Mouse (Mus musculus): ENCODE measurements around the gene Tada2b.
A peak's percentile ranks its signal among the peaks of the same experiment; 100 is the strongest.

The Tada2b gene

GRCm38 (mm10) chr5:36484171-36484990 is at the start of gene Tada2b, which contains the start of gene Ccdc96:
Tada2b (minus strand) TSS chr5:36484285.
Ccdc96 (plus strand) TSS chr5:36484588.
- DNase-seq (ENCODE audit: extremely low read depth, low read depth, low spot score) = peak; percentile 72

GRCm38 (mm10) chr5:36530129-36530751 is 46.2 kb upstream of the Tada2b start:
- peak; percentile 39 for DNase-seq (ENCODE audit: extremely low read depth, low read depth, low spot score)

DNA sequence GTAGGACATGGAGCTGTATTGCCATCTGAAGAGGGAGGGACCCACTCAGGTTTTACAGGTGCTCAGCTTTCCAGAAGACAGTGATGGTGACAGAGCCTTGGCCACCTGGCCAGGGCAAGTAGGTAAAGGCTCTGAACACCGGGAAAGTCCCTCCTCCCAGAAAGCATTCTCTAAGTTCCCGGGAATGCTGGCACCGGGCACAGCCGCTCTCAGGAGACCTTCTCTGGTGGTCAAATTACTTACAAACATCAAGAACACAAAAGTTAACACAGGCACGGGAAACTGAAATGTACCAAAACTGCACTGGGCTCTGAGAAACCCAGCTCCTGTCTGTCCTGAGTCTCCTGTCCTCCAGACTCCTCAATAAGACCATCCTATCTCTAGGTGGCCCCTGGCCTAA is 45.6 kb upstream of the Tada2b start:
- no peak for DNase-seq (ENCODE audit: extremely low read depth, low read depth, low spot score)

GRCm38 (mm10) chr5:36526921-36527320 is 42.8 kb upstream of the Tada2b start:
- DNase-seq (ENCODE audit: extremely low read depth, low read depth, low spot score) = no peak

DNA sequence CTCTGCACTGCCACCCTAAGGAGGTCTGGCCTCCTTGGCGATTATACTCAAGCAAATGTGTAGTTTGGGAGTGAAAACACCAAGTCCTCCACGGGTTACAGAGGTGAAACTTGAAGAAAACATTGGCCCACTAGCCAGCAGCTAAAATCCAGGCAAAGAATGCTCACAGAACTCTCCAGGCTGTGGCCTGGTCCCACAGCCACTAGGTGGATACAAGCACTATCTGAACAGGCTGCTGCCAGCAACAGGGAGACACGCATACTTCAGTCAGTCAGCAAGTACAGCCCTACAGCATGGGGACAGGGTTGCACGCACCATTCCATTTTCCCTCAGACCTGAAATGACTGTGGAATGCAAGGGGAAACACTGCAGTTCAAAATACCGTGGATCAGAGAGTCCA is 42.2 kb upstream of the Tada2b start:
- DNase-seq (ENCODE audit: extremely low read depth, low read depth, low spot score) = no peak

GRCm38 (mm10) chr5:36525216-36525615 is 41.1 kb upstream of the Tada2b start:
- no peak for DNase-seq (ENCODE audit: extremely low read depth, low read depth, low spot score)

DNA sequence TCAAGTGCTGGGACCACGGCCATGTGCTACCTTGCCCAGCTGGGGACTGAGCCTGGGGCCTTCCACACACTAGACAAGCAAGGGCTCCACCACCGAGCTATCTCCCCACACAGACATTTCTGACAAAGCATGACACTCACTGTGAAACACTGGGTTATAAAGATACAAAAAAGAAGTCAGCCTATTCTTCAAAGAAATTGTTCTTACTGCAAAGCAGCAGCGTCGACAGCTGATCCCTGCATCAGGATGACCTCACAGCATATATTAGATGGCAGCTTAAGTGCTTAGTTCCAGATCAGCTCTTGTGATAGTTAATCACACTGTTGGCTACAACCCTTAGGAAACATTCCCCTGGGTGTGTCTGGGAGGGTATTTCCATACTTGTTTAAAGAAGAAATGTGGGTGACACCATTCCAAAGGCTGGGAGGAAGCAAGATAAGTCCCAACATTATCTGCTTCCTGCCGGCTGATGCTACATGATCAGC is 39.2 kb upstream of the Tada2b start:
- DNase-seq (ENCODE audit: extremely low read depth, low read depth, low spot score) = no peak

DNA sequence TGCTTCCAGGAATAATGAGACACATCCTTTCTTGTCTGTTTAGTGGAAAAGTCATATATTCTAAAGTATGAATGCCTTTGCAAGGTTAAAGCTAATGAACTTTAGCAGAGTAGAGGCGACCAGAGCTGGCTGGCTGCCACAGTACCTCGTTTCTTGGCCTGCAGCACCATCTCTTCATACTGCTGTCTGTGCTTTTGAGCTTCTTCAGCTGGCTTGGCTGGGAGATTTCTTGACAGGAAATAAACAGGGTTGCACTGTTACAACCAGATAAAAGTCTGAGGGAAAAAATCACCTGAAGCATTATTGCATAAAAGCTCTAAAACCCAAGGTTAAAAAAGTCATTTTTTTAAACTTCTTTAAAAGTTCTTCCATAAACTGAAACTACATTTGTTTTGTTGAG is 38.7 kb upstream of the Tada2b start:
- DNase-seq (ENCODE audit: extremely low read depth, low read depth, low spot score) = no peak

DNA sequence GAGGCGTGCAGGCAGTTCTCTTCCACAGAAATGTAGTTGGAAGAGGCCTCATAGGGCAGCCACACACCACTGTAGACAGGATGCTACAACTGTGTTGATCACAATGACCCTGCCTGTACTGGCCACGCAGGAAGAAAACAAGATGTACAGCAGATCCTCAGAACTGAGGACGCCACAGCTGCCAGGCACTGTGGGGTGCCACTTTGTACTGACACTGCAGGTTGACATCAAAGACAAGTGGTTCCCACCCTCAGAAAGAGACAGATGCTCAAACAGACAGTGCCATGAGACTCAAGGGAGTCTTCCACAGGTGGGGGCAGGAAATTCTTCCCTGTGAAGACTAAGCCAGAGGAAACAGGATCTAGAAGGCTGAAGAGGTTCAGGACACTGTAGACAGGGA is 35.7 kb upstream of the Tada2b start:
- DNase-seq (ENCODE audit: extremely low read depth, low read depth, low spot score) = no peak

DNA sequence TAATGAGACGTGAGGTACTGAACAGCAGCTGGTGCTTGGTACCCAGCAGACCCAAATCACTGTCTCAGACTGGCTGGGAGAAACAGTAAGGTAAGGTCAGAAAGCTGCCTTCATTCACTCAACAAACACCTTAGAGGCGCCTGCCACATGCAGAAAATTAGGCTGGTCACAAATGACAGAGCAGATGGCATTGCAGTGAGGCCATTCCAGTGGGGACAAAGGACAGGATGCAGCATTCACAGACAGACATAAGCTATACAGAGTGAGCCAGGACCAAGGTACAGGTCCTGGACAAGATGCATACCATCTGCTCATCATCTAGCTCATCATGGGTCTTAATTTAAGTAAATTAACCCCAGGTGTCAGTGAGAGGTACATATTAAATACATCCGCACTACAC is 33.5 kb upstream of the Tada2b start:
- no peak for DNase-seq (ENCODE audit: extremely low read depth, low read depth, low spot score)

GRCm38 (mm10) chr5:36515558-36515957 is 31.5 kb upstream of the Tada2b start:
- no peak for DNase-seq (ENCODE audit: extremely low read depth, low read depth, low spot score)

DNA sequence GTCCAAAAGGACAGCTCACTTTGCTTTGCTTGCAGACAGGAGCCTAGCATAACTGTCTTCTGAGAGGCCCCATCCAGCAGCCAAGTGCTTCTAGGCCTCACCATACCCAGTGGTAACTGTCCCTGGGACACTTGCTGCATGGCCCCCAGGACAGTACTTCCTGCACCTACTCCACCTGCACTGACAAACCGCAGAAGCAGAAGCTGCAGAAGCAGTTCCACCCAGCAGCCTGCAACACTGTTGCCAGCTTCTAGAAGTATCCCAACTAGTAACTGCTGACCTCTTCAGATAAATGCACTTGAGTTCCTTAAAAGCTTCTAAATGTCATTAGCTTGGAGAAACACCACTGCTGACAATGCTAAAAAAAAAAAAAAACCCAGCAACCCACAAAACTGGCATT is 31.0 kb upstream of the Tada2b start:
- DNase-seq (ENCODE audit: extremely low read depth, low read depth, low spot score) = no peak

- DNase-seq (ENCODE audit: extremely low read depth, low read depth, low spot score) = no peak
Observed at GRCm38 (mm10) chr5:36510956-36511355, 26.9 kb upstream of the Tada2b start.

DNA sequence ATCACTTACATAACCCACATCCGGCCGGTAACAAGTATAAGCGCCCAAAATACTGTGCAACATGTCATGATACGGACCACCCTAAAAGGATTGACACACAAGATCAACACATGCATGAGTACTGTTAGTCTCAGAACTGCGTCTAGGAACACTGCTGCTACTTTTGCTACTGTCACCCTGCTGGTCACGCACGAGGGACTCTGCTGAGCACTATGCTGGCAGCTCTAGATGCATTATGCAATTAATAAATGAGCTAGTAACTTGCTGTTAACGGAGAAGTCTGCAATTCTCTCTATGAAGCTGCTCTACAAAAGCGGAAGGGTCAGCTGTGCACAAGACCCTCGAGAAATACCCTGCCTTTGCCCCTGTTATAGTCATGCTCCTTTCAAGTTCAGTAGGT is 24.3 kb upstream of the Tada2b start:
- no peak for DNase-seq (ENCODE audit: extremely low read depth, low read depth, low spot score)

- no peak for DNase-seq (ENCODE audit: extremely low read depth, low read depth, low spot score)
Observed at GRCm38 (mm10) chr5:36505643-36506042, 21.6 kb upstream of the Tada2b start.

- no peak for DNase-seq (ENCODE audit: extremely low read depth, low read depth, low spot score)
Observed at GRCm38 (mm10) chr5:36505235-36505634, 21.1 kb upstream of the Tada2b start.

DNA sequence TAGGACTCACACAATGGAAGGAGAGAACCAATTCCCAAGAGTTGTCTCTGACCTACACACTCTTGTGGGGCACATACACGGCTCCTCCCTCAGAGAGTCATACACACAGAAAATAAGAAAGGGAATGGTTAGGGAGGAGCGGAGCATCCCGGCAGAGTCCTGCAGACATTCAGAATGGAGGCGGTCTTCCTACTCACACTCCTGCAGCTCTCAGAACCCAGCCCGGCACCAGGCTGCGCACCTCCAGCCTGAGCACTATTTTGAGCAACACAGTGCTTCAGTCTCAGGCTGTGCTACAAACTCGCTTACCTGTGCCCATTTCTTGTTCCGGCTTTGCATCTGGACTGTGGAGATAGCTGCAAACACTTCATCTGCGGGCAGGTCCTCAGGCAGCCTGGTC is 10.6 kb upstream of the Tada2b start:
- no peak for DNase-seq (ENCODE audit: extremely low read depth, low read depth, low spot score)

DNA sequence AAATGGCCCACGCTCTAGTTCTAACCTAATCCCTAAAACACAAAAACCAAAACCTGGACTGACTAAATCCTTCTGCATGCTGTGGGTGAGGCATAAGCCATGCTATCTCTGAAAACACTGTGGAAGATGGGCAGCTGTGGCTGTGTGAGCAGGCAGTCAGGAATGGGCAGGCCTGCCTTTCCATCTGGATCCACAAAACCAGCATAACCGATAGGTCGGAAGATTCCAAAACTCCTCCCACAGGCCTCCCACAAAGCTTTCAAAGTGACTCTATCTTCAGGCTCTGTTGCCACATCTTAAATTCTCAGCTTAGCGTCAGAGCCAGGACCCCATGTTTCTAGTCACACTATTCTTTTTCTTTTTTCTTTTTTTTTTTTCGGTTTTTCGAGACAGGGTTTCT is 9.8 kb upstream of the Tada2b start:
- no peak for DNase-seq (ENCODE audit: extremely low read depth, low read depth, low spot score)

GRCm38 (mm10) chr5:36489225-36489624 is 5.1 kb upstream of the Tada2b start:
- no peak for DNase-seq (ENCODE audit: extremely low read depth, low read depth, low spot score)

DNA sequence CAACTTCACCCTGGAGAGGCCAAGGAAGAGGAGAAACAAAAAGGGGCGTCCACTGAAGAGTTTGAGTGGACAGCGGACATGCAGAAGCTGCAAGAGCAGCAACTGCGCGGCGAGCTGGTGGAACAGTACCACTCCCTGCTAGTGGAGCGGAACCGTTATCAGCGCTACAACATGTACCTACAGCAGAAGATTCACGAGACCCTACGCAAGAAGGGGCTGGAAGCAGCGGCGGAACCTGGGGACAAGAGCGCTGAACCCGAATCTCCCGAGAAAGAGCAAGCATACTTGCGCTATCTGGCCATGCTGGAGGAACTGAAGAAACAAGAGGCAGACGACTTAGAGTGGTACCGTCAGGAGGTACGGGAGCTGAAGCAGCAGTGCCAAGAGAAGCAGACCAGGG is 1.2 kb upstream of the Tada2b start:
- DNase-seq (ENCODE audit: extremely low read depth, low read depth, low spot score) = no peak

- DNase-seq (ENCODE audit: extremely low read depth, low read depth, low spot score) = no peak
Observed at GRCm38 (mm10) chr5:36483203-36484101, 633 bp downstream of the Tada2b start.

All from fat pad, adult 2 months (tissue).